Mouse (Mus musculus): ENCODE results near the gene Ankrd65. TPM values are rescaled to one million over a fixed set of nuclear protein-coding genes. Genes with fewer than 3 reads are reported as not detected.
"Not testable (repeated sequence)": the region's sequence is repeated elsewhere in the genome, so short reads cannot be mapped to it uniquely, and the experiment has no call there.

Ankrd65 gene
- not detected in 2 replicates for polyA plus RNA-seq (2014; fragmentation: Nextera tagmentation; extraction: Ambion mirVana)

- Histone ChIP-seq H3K4me2 (ENCODE audit: low read depth) (no peak within 1 kb of the TSS), H3K27ac (ENCODE audit: low read depth, low read length) (no peak within 1 kb of the TSS), H3K4me3 (ENCODE audit: low read depth, low read length) (no peak within 1 kb of the TSS), H3K9me3 (ENCODE audit: control insufficient read depth, low read length) (no peaks in the 10 kb centered on the region), H3K4me1 (ENCODE audit: control insufficient read depth, insufficient read depth, low read length) (no peaks in the 10 kb centered on the region), H3K36me3 (ENCODE audit: control insufficient read depth, insufficient read depth, low read length) (no peaks in the 10 kb centered on the region), H3K9ac (ENCODE audit: low read length) (no peak within 1 kb of the TSS), H3K27me3 (ENCODE audit: control insufficient read depth, insufficient read depth, low read length) (no peaks in the 10 kb centered on the region)
- WGBS = 82% methylated on average over 3 of the region's 3 CpGs
- no peak for ATAC-seq (ENCODE audit: insufficient read depth, low FRiP score, low TSS enrichment)
- no peak for DNase-seq (ENCODE audit: low spot score)
Measured at GRCm38 (mm10) chr4:155790021-155790489, at the start of gene Ankrd65. Ankrd65 (plus strand) TSS chr4:155790439.

- H3K4me3 ChIP-seq (ENCODE audit: low read depth, low read length); ATAC-seq (ENCODE audit: insufficient read depth, low FRiP score, low TSS enrichment); H3K27ac ChIP-seq (ENCODE audit: low read depth, low read length); H3K4me2 ChIP-seq (ENCODE audit: low read depth); H3K9me3 ChIP-seq (ENCODE audit: control insufficient read depth, low read length); H3K36me3 ChIP-seq (ENCODE audit: control insufficient read depth, insufficient read depth, low read length); H3K4me1 ChIP-seq (ENCODE audit: control insufficient read depth, insufficient read depth, low read length); DNase-seq (ENCODE audit: low spot score); H3K27me3 ChIP-seq (ENCODE audit: control insufficient read depth, insufficient read depth, low read length); H3K9ac ChIP-seq (ENCODE audit: low read length): not testable (repeated sequence)
- WGBS = 91% methylated on average over 10 of the region's 10 CpGs
Measured at GRCm38 (mm10) chr4:155740681-155741080, 49.6 kb upstream of the Ankrd65 start.

GRCm38 (mm10) chr4:155742684-155743083 lies 47.6 kb upstream of the Ankrd65 start:
- no peaks in the 10 kb centered on the region for H3K9me3 ChIP-seq (ENCODE audit: control insufficient read depth, low read length)
- WGBS = 91% methylated on average over 5 of the region's 5 CpGs
- H3K27me3 ChIP-seq (ENCODE audit: control insufficient read depth, insufficient read depth, low read length) = no peaks in the 10 kb centered on the region
- no peaks in the 10 kb centered on the region for H3K4me1 ChIP-seq (ENCODE audit: control insufficient read depth, insufficient read depth, low read length)
- DNase-seq (ENCODE audit: low spot score) (no peak), ATAC-seq (ENCODE audit: insufficient read depth, low FRiP score, low TSS enrichment) (no peak)
- H3K4me2 ChIP-seq (ENCODE audit: low read depth) = no peak overlapping the region
- H3K27ac ChIP-seq (ENCODE audit: low read depth, low read length) = no peak overlapping the region
- no peak overlapping the region for H3K4me3 ChIP-seq (ENCODE audit: low read depth, low read length)
- H3K36me3 ChIP-seq (ENCODE audit: control insufficient read depth, insufficient read depth, low read length) = peaks cover 12% of the 10 kb centered on the region
- no peak overlapping the region for H3K9ac ChIP-seq (ENCODE audit: low read length)

- no peak overlapping the region for H3K9ac ChIP-seq (ENCODE audit: low read length)
- no peak overlapping the region for H3K4me3 ChIP-seq (ENCODE audit: low read depth, low read length)
- 90% methylated on average over 8 of the region's 8 CpGs for WGBS
- ATAC-seq (ENCODE audit: insufficient read depth, low FRiP score, low TSS enrichment) (no peak), DNase-seq (ENCODE audit: low spot score) (no peak)
- H3K4me1 ChIP-seq (ENCODE audit: control insufficient read depth, insufficient read depth, low read length) = no peaks in the 10 kb centered on the region
- no peak overlapping the region for H3K27ac ChIP-seq (ENCODE audit: low read depth, low read length)
- H3K4me2 ChIP-seq (ENCODE audit: low read depth) = no peak overlapping the region
- no peaks in the 10 kb centered on the region for H3K9me3 ChIP-seq (ENCODE audit: control insufficient read depth, low read length)
- no peaks in the 10 kb centered on the region for H3K27me3 ChIP-seq (ENCODE audit: control insufficient read depth, insufficient read depth, low read length)
- H3K36me3 ChIP-seq (ENCODE audit: control insufficient read depth, insufficient read depth, low read length) = peaks cover 12% of the 10 kb centered on the region
Measured at GRCm38 (mm10) chr4:155744474-155744873, 45.8 kb upstream of the Ankrd65 start.

- H3K9ac ChIP-seq (ENCODE audit: low read length) = no peak overlapping the region
- H3K36me3 ChIP-seq (ENCODE audit: control insufficient read depth, insufficient read depth, low read length) = peaks cover 13% of the 10 kb centered on the region
Measured at GRCm38 (mm10) chr4:155745136-155745535, 45.1 kb upstream of the Ankrd65 start.

GRCm38 (mm10) chr4:155746036-155746548 lies 44.1 kb upstream of the Ankrd65 start:
- no peak overlapping the region for H3K4me2 ChIP-seq (ENCODE audit: low read depth)
- no peaks in the 10 kb centered on the region for H3K9me3 ChIP-seq (ENCODE audit: control insufficient read depth, low read length)
- no peak for ATAC-seq (ENCODE audit: insufficient read depth, low FRiP score, low TSS enrichment)
- H3K27ac ChIP-seq (ENCODE audit: low read depth, low read length) = no peak overlapping the region
- no peak overlapping the region for H3K4me3 ChIP-seq (ENCODE audit: low read depth, low read length)
- no peaks in the 10 kb centered on the region for H3K27me3 ChIP-seq (ENCODE audit: control insufficient read depth, insufficient read depth, low read length)
- H3K4me1 ChIP-seq (ENCODE audit: control insufficient read depth, insufficient read depth, low read length) = no peaks in the 10 kb centered on the region
- DNase-seq (ENCODE audit: low spot score) = no peak
- H3K36me3 ChIP-seq (ENCODE audit: control insufficient read depth, insufficient read depth, low read length) = peaks cover 17% of the 10 kb centered on the region
- no peak overlapping the region for H3K9ac ChIP-seq (ENCODE audit: low read length)
- WGBS = 89% methylated on average over 8 of the region's 8 CpGs

More at GRCm38 (mm10) chr4:155745136-155745535, 45.1 kb upstream of the Ankrd65 start:
- no peak overlapping the region for H3K27ac ChIP-seq (ENCODE audit: low read depth, low read length)
- H3K4me1 ChIP-seq (ENCODE audit: control insufficient read depth, insufficient read depth, low read length) = no peaks in the 10 kb centered on the region
- 94% methylated on average over 5 of the region's 5 CpGs for WGBS
- no peaks in the 10 kb centered on the region for H3K27me3 ChIP-seq (ENCODE audit: control insufficient read depth, insufficient read depth, low read length)
- no peak overlapping the region for H3K4me2 ChIP-seq (ENCODE audit: low read depth)
- no peak overlapping the region for H3K4me3 ChIP-seq (ENCODE audit: low read depth, low read length)
- H3K9me3 ChIP-seq (ENCODE audit: control insufficient read depth, low read length) = no peaks in the 10 kb centered on the region
- ATAC-seq (ENCODE audit: insufficient read depth, low FRiP score, low TSS enrichment) (no peak), DNase-seq (ENCODE audit: low spot score) (no peak)

GRCm38 (mm10) chr4:155746575-155747490 lies 43.4 kb upstream of the Ankrd65 start:
- no peak overlapping the region for H3K4me3 ChIP-seq (ENCODE audit: low read depth, low read length)
- H3K9ac ChIP-seq (ENCODE audit: low read length) = no peak overlapping the region
- DNase-seq (ENCODE audit: low spot score) = no peak
- no peak for ATAC-seq (ENCODE audit: insufficient read depth, low FRiP score, low TSS enrichment)
- no peaks in the 10 kb centered on the region for H3K4me1 ChIP-seq (ENCODE audit: control insufficient read depth, insufficient read depth, low read length)
- H3K27ac ChIP-seq (ENCODE audit: low read depth, low read length) = no peak overlapping the region
- H3K9me3 ChIP-seq (ENCODE audit: control insufficient read depth, low read length) = no peaks in the 10 kb centered on the region
- H3K27me3 ChIP-seq (ENCODE audit: control insufficient read depth, insufficient read depth, low read length) = no peaks in the 10 kb centered on the region
- H3K4me2 ChIP-seq (ENCODE audit: low read depth) = no peak overlapping the region
- H3K36me3 ChIP-seq (ENCODE audit: control insufficient read depth, insufficient read depth, low read length) = peaks cover 21% of the 10 kb centered on the region
- 90% methylated on average over 17 of the region's 17 CpGs for WGBS

- DNase-seq (ENCODE audit: low spot score) (no peak), ATAC-seq (ENCODE audit: insufficient read depth, low FRiP score, low TSS enrichment) (no peak)
- Histone ChIP-seq H3K36me3 (ENCODE audit: control insufficient read depth, insufficient read depth, low read length) (peaks cover 20% of the 10 kb centered on the region), H3K27ac (ENCODE audit: low read depth, low read length) (no peak overlapping the region), H3K4me1 (ENCODE audit: control insufficient read depth, insufficient read depth, low read length) (peaks cover 14% of the 10 kb centered on the region), H3K4me2 (ENCODE audit: low read depth) (no peak overlapping the region), H3K4me3 (ENCODE audit: low read depth, low read length) (no peak overlapping the region), H3K9me3 (ENCODE audit: control insufficient read depth, low read length) (no peaks in the 10 kb centered on the region), H3K27me3 (ENCODE audit: control insufficient read depth, insufficient read depth, low read length) (no peaks in the 10 kb centered on the region), H3K9ac (ENCODE audit: low read length) (no peak overlapping the region)
- WGBS = 93% methylated on average over 12 of the region's 12 CpGs
Measured at GRCm38 (mm10) chr4:155757011-155757410, 33.2 kb upstream of the Ankrd65 start.

Data from neural tube, embryonic 11.5 days (tissue).